Mouse (Mus musculus) myocyte (in vitro differentiated cells): ENCODE results near the gene Rbm4. TPM values are rescaled to one million over a fixed set of nuclear protein-coding genes. Genes with fewer than 3 reads are reported as not detected.

Experiments used
- H3K27me3 ChIP-seq: one replicate; pipeline ENCODE4 v1.6.1; 2011; ENCODE audit not compliant: control insufficient read depth, insufficient read depth, insufficient read length
- H3K36me3 ChIP-seq: one replicate; pipeline ENCODE4 v1.6.1; 2011; ENCODE audit not compliant: control insufficient read depth, insufficient read depth
- H3K4me2 ChIP-seq: one replicate; pipeline ENCODE4 v1.6.1; 2011; ENCODE audit warnings: low read depth, control low read depth
- H3K4me3 ChIP-seq: one replicate; pipeline ENCODE4 v1.5.1; 2011; ENCODE audit warnings: mild to moderate bottlenecking, control low read depth, moderate library complexity
- H3K79me2 ChIP-seq: one replicate; pipeline ENCODE4 v1.6.1; 2011; ENCODE audit not compliant: control insufficient read depth, insufficient read depth
- H3ac ChIP-seq: one replicate; pipeline ENCODE4 v1.6.1; 2011; ENCODE audit not compliant: control insufficient read depth, insufficient read length
- CEBPB ChIP-seq: IDR thresholded peaks from 2 replicates; pipeline ENCODE4 v1.6.1; 2011; ENCODE audit warnings: mild to moderate bottlenecking, moderate library complexity; ENCODE audit not compliant: poor library complexity, insufficient read depth, severe bottlenecking
- E2F4 ChIP-seq: IDR thresholded peaks from one replicate; pipeline ENCODE4 v1.6.1; 2011; ENCODE audit warnings: mild to moderate bottlenecking, control low read depth, moderate library complexity; ENCODE audit not compliant: insufficient read depth
- MAX ChIP-seq: IDR thresholded peaks from one replicate; pipeline ENCODE4 v1.6.1; 2011; ENCODE audit warnings: low read depth, mild to moderate bottlenecking, control low read depth
- MYOD1 ChIP-seq, 3 experiments: IDR thresholded peaks; one replicate each; pipeline ENCODE4 v1.6.1; 2011; ENCODE audit warnings: control low read depth in 2 of 3, low read depth in 2 of 3, mild to moderate bottlenecking in 2 of 3, moderate library complexity in 1 of 3; ENCODE audit not compliant: insufficient read length in 2 of 3, control insufficient read depth in 1 of 3
- MYOG ChIP-seq, 3 experiments: IDR thresholded peaks; one replicate each; pipeline ENCODE4 v1.6.1; 2011; ENCODE audit warnings: control low read depth in 2 of 3, low read depth in 2 of 3, mild to moderate bottlenecking in 2 of 3; ENCODE audit not compliant: insufficient read length in 2 of 3, control insufficient read depth in 1 of 3, insufficient read depth in 1 of 3
- POLR2A ChIP-seq: IDR thresholded peaks from one replicate; pipeline ENCODE4 v1.6.1; 2011; ENCODE audit warnings: low read depth, mild to moderate bottlenecking, control low read depth, moderate library complexity; ENCODE audit not compliant: insufficient read length
- POLR2AphosphoS2 ChIP-seq: IDR thresholded peaks from one replicate; pipeline ENCODE4 v1.6.1; 2011; ENCODE audit warnings: low read depth, control low read depth; ENCODE audit not compliant: insufficient read length
- REST ChIP-seq: IDR thresholded peaks from one replicate; pipeline ENCODE4 v1.6.1; 2011; ENCODE audit warnings: mild to moderate bottlenecking, control low read depth, moderate library complexity; ENCODE audit not compliant: insufficient read depth, insufficient read length
- SRF ChIP-seq: IDR thresholded peaks from one replicate; pipeline ENCODE4 v1.6.1; 2011; ENCODE audit warnings: low read depth; ENCODE audit not compliant: control insufficient read depth, insufficient read length
- TCF12 ChIP-seq: IDR thresholded peaks from one replicate; pipeline ENCODE4 v1.6.1; 2011; ENCODE audit warnings: mild to moderate bottlenecking, control low read depth; ENCODE audit not compliant: poor library complexity, insufficient read depth, severe bottlenecking
- TCF3 ChIP-seq: IDR thresholded peaks from one replicate; pipeline ENCODE4 v1.6.1; 2011; ENCODE audit warnings: low read depth, control low read depth; ENCODE audit not compliant: insufficient read length
- USF1 ChIP-seq: IDR thresholded peaks from one replicate; pipeline ENCODE4 v1.6.1; 2011; ENCODE audit warnings: low read depth, mild to moderate bottlenecking, control low read depth, moderate library complexity
- polyA plus RNA-seq: library from polyadenylated mRNA; unstranded; fragments of >200 nt; fragmentation: generic; extraction: Trizol; gene quantifications from one replicate; pipeline ENCODE4 v1.2.1, GENCODE M21; 2012; ENCODE audit warnings: missing spikeins

Rbm4 gene
- polyA plus RNA-seq, 1 experiment = 66.4 TPM

DNA sequence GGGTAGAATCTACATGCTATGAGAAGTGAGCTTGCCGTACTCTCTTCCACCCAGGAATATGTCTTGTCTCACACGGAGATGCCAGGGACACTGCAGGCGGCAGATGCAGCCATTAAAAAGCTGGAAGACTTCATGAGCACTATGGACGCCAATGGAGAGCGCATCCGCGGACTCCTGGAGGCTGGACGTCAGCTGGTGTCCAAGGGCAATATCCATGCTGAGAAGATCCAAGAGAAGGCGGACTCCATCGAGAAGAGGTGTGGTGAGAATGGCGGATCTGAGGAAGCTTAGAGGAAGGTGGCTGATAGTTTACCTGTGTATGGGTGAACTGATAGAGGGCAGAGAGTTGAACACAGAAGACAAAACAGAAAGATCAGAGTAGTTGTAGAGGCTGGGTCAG is 54.6 kb downstream of the Rbm4 start:
- TF ChIP-seq TCF12 = no peak
- TF ChIP-seq E2F4 = no peak
- TF ChIP-seq MAX = no peak
- TF ChIP-seq CEBPB = no peak
- no peak for TF ChIP-seq POLR2AphosphoS2
- no peak for TF ChIP-seq POLR2A
- TF ChIP-seq USF1 = no peak
- no peak for TF ChIP-seq MYOD1 (IDR thresholded peaks at IDR 0.05; ENCODE audit: control insufficient read depth in 1 of 3, insufficient read length in 2 of 3, low read depth in 2 of 3)
- TF ChIP-seq MYOG (IDR thresholded peaks at IDR 0.05; ENCODE audit: control insufficient read depth in 1 of 3, insufficient read depth in 1 of 3, insufficient read length in 2 of 3, low read depth in 2 of 3) = no peak
- no peak for TF ChIP-seq SRF
- TF ChIP-seq TCF3 = no peak
- no peak for TF ChIP-seq REST
- no peaks in the 10 kb centered on the region for H3K36me3 ChIP-seq
- H3K4me3 ChIP-seq = no peak overlapping the region
- no peaks in the 10 kb centered on the region for H3K27me3 ChIP-seq
- H3K4me2 ChIP-seq = no peak overlapping the region
- H3ac ChIP-seq = no peak overlapping the region
- H3K79me2 ChIP-seq = no peaks in the 10 kb centered on the region

DNA sequence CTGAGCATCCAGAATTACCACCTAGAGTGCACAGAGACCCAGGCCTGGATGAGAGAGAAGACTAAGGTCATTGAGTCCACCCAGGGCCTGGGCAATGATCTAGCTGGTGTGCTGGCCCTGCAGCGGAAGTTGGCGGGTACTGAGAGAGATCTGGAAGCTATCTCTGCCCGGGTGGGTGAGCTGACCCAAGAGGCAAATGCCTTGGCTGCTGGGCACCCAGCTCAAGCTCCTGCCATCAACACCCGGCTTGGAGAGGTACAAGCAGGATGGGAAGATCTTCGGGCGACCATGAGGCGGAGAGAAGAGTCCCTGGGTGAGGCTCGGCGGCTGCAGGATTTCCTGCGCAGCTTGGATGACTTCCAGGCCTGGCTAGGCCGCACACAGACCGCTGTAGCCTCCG is 55.8 kb downstream of the Rbm4 start:
- no peak for TF ChIP-seq REST
- TF ChIP-seq USF1 = no peak
- TF ChIP-seq MYOD1 (IDR thresholded peaks at IDR 0.05; ENCODE audit: control insufficient read depth in 1 of 3, insufficient read length in 2 of 3, low read depth in 2 of 3) = no peak
- TF ChIP-seq CEBPB = no peak
- no peak for TF ChIP-seq TCF3
- TF ChIP-seq MAX = no peak
- no peak for TF ChIP-seq MYOG (IDR thresholded peaks at IDR 0.05; ENCODE audit: control insufficient read depth in 1 of 3, insufficient read depth in 1 of 3, insufficient read length in 2 of 3, low read depth in 2 of 3)
- no peak for TF ChIP-seq POLR2AphosphoS2
- Histone ChIP-seq H3ac (no peak overlapping the region), H3K79me2 (no peaks in the 10 kb centered on the region), H3K4me2 (no peak overlapping the region), H3K36me3 (no peaks in the 10 kb centered on the region), H3K27me3 (no peaks in the 10 kb centered on the region), H3K4me3 (no peak overlapping the region)

Other genes starting within 250 kb of the Rbm4 start
- gene Lrfn4, start 178.2 kb downstream of the Rbm4 start, polyA plus RNA-seq = 22.0 TPM
- 43.8 TPM for gene Rce1, start 168.3 kb downstream of the Rbm4 start, polyA plus RNA-seq
- 0.90 TPM for gene Gm960, start 95.2 kb downstream of the Rbm4 start, polyA plus RNA-seq
- gene Sptbn2, start 82.7 kb downstream of the Rbm4 start, polyA plus RNA-seq = 0.56 TPM
- gene Rbm4b, start 37.4 kb downstream of the Rbm4 start, polyA plus RNA-seq = 4.8 TPM
- gene Gm21992, start 17.7 kb upstream of the Rbm4 start, polyA plus RNA-seq = 8.1 TPM
- gene Rbm14, start 17.7 kb upstream of the Rbm4 start, polyA plus RNA-seq = 46.8 TPM
- 40.4 TPM for gene Ccs, start 45.4 kb upstream of the Rbm4 start, polyA plus RNA-seq
- gene Ccdc87, start 45.5 kb upstream of the Rbm4 start, polyA plus RNA-seq = 0.04 TPM
- gene Ctsf, start 61.2 kb upstream of the Rbm4 start, polyA plus RNA-seq = 6.6 TPM
- gene Actn3, start 84.0 kb upstream of the Rbm4 start, polyA plus RNA-seq = 418 TPM
- 9.3 TPM for gene Zdhhc24, start 84.8 kb upstream of the Rbm4 start, polyA plus RNA-seq
- 3.6 TPM for gene Bbs1, start 112.7 kb upstream of the Rbm4 start, polyA plus RNA-seq
- gene Dpp3, start 134.4 kb upstream of the Rbm4 start, polyA plus RNA-seq = 71.6 TPM
- gene Peli3, start 149.2 kb upstream of the Rbm4 start, polyA plus RNA-seq = 0.49 TPM
- gene Mrpl11, start 168.2 kb upstream of the Rbm4 start, polyA plus RNA-seq = 62.6 TPM
- 0.02 TPM for gene Npas4, start 196.4 kb upstream of the Rbm4 start, polyA plus RNA-seq
- 8.7 TPM for gene Slc29a2, start 230.0 kb upstream of the Rbm4 start, polyA plus RNA-seq
- 46.7 TPM for gene B4gat1, start 244.9 kb upstream of the Rbm4 start, polyA plus RNA-seq
- 1.6 TPM for gene AC124502.3, start 245.0 kb upstream of the Rbm4 start, polyA plus RNA-seq
- 45.8 TPM for gene Brms1, start 247.5 kb upstream of the Rbm4 start, polyA plus RNA-seq